Mouse (Mus musculus) T-helper 17 cell (primary cell): ENCODE measurements around the gene Ubl4b.

Experiments
- in situ Hi-C, 2 experiments: fragments of 300-600 bp; cut with MboI, MseI; formaldehyde crosslinking; loops; 1 replicate in 1 of 2; 2 replicates in 1 of 2; pipeline ENCODE4 v1.15.1; 2025; ENCODE audit warnings: high pct_unique_total_duplicates in 2 of 2

The Ubl4b gene

DNA sequence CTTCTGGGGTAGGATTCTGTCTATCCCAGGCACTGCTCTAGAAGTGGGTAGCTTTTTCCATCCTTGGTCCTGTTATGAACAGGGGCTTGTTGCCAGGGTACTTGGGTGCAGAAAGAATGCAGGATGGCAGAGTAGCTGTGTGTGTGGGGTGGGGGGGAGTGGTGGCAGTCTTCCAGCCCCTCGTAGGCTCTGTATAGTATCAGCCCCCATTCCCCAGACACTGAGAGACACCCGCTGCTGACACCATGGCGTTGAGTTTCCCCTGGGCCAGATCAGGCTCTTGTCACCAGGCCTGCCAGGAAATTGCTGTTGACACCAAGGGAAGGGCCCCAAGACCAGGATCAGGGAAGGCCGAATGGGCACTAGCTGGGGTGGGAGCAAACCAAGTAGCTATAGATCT, 13.8 kb upstream of the Ubl4b start:
- in situ Hi-C loops, result loop anchor here in 1 of 2 experiments (10.0 kb wide), 1 partner anchor 334 kb away; the partner anchor contains the start of genes A630076J17Rik and Prok1

GRCm38 (mm10) chr3:107567766-107568165, 12.9 kb upstream of the Ubl4b start:
- in situ Hi-C loops, result loop anchor here in 1 of 2 experiments (10.0 kb wide), 1 partner anchor 333 kb away; the partner anchor contains the start of genes A630076J17Rik and Prok1

DNA sequence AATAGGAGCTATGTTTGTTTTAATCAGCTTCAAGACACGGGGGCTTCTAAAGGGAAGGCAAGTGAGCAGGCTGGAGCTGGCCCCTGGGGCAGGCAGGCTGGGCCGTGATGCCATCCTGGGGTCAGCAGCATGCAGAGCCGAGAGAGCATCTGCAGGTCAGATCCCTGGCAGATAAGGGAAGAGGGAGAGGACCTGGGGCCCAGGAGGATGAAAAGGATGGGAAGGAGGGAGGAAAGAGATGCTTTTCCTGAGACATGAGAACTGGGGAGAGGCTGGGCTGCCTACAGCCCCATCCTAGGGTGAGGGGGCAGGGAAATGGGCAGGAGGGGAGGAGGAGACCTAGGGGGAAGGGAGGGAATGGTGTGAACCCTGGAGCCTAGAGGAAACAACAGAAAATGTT, 10.5 kb upstream of the Ubl4b start:
- in situ Hi-C loops, result loop anchor here in 1 of 2 experiments (10.0 kb wide), 1 partner anchor 331 kb away; the partner anchor contains the start of genes A630076J17Rik and Prok1

DNA sequence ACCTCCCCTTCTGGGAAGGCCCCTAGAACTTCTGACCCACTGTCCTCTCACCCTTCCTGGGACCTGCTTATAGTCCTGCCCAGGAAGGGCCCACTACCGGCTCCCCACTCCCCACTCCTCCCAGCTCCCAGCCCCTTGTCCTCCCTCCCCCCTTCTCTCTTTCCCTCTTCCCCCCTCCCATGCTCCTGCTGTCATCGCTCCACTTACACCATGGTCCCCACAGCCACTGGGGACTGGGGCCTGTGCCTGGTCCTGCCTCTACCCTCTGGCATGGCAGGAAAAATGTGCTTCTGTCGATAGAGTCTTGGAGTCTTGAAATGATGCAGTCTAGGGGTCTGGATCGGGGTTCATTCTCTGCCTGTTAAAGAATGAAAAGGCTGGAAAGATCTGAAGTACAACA, 9.0 kb upstream of the Ubl4b start:
- in situ Hi-C loops, result loop anchor here in 1 of 2 experiments (10.0 kb wide), 1 partner anchor 329 kb away; the partner anchor contains the start of genes A630076J17Rik and Prok1

DNA sequence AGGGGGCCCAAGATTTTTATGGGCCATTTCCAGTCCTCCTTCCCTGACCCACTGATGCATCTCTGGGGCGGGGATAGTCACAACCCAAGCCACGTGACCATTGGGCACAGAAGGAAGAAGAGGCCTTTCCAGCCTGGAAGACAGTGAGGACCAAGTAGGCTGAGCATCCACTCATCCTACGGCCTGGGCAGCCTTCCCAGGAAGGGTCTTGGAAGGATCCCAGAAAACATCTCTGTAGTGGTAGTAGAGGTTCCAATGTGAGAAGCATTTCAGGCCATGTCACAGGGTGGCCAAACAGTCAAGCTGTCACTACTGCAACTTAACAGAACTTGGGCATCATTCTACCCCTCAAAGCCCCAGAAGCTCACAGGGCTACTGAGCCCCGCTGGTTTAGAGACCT, 7.7 kb upstream of the Ubl4b start:
- in situ Hi-C loops, result loop anchor here in 1 of 2 experiments (10.0 kb wide), 1 partner anchor 328 kb away; the partner anchor contains the start of genes A630076J17Rik and Prok1

GRCm38 (mm10) chr3:107562104-107562503, 7.2 kb upstream of the Ubl4b start:
- in situ Hi-C loops, result loop anchor here in 1 of 2 experiments (10.0 kb wide), 1 partner anchor 327 kb away; the partner anchor contains the start of genes A630076J17Rik and Prok1

DNA sequence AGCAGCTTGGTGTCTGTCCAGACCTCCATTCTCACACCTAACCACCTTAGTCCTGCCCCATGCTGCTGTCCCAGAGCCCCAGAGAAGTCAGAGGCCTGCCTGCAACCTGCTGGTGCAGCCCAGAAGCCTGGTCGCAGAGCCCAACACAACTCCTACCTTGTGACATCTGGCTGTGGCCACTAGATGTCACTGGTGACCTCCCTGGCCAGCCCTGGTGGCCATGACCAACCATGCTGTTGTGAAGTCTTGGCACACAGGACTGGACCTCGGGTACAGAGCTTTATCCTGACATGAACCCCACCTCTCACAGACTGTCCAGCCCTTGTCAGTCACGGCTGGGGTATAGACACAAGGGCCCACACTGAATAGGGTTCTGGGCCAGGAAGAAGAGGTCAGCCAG, 4.3 kb upstream of the Ubl4b start:
- in situ Hi-C loops, result no loop called here

- in situ Hi-C loops, result no loop called here
Observed at GRCm38 (mm10) chr3:107558740-107559139, 3.9 kb upstream of the Ubl4b start.

DNA sequence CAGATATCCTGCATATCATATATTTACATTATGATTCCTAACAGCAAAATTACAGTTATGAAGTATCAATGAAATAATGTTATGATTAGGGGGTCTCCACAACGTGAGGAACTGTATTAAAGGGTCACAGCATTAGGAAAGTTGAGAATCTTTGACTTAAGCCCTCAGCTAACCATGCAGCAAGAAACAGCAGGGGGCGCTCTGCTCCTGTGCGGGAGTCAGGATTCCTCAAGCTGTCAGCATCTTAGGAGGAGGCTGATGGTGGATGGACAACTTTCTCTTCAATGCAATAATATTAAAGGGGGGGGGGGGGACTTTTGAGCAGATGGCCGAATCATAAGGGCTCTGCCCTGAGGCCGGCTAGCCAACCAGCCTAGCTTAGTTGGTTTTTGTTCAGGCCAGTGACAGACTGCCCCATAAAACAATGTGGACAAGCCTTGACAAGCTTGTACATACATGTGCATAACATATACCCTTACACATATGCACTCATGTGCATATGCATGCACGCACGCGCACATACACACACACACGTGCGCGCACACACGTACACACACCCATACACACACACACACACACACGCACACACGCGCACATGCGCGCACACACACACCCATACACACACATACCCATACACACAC, 4.3 kb downstream of the Ubl4b start:
- in situ Hi-C loops, result no loop called here

DNA sequence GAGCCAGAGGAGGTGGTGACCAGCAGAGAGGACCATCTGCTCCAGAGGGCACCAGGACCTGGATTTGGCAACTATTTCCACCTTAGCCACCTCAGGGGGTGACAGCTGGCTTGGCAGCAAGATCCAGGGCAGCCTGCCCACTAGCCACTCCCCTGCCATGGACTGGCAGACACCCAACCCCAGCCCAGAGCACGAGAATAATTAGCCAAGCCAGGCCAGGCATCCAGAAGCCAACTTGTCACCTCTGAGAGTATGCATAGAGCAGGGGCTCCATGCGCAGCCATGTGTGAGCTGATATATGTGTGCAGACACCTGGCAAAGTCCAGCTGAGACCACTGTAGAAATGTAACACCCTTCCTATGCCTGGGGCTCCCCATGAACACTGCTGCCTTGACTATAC, 7.9 kb downstream of the Ubl4b start:
- in situ Hi-C loops, result no loop called here

DNA sequence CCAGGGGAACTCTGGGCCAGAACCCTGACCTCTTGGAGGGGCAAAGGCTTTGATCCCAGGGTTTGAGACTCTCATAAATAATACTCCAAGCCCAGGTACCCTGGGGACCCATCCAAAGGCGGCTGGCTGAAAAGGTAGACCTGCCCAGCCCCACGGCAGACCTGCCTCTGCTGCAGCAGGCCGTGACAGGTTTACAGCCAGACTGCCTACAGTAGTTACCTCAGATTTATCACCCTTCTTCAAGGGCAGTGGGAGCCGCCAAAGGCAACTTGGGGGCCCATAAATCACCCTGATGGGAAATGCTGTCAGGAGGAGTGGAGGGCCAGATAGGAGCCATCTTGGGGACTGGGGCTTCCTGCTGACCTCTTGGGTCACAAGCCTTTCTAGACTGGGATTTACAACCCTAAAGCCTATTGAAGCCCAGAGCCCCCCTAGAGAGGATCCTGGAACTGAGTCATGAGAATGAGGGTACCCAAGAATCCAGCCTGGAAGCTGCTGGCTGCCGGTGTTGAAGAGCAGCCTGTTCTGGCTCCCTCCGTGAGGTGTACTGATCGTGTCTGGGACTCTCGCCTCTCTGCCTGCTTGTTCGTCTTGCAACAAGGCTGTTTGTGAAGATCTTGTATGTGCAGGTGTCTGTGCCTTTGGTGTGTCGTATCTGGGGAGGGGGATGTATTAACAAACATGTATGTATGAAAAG, 9.0 kb downstream of the Ubl4b start:
- in situ Hi-C loops, result no loop called here

DNA sequence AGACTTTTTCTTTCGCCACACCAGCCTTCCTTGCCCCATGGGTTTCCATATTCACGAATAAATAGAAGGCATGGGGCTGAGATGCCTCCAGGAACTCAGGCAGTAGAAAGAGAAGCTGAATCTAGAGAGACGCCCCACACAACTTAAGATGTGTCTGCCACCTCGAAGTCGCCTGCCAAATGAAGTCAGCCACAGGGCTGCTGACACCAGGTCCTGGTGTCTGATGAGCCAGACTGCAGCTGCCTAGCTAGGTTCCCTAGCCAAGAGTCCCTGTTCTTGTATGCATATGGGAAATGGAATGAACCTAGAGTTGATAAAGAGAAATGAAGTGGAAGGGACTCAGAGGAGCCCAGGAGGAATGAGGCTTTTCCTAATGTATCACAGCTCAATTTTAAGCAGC, 9.6 kb downstream of the Ubl4b start:
- in situ Hi-C loops, result no loop called here

DNA sequence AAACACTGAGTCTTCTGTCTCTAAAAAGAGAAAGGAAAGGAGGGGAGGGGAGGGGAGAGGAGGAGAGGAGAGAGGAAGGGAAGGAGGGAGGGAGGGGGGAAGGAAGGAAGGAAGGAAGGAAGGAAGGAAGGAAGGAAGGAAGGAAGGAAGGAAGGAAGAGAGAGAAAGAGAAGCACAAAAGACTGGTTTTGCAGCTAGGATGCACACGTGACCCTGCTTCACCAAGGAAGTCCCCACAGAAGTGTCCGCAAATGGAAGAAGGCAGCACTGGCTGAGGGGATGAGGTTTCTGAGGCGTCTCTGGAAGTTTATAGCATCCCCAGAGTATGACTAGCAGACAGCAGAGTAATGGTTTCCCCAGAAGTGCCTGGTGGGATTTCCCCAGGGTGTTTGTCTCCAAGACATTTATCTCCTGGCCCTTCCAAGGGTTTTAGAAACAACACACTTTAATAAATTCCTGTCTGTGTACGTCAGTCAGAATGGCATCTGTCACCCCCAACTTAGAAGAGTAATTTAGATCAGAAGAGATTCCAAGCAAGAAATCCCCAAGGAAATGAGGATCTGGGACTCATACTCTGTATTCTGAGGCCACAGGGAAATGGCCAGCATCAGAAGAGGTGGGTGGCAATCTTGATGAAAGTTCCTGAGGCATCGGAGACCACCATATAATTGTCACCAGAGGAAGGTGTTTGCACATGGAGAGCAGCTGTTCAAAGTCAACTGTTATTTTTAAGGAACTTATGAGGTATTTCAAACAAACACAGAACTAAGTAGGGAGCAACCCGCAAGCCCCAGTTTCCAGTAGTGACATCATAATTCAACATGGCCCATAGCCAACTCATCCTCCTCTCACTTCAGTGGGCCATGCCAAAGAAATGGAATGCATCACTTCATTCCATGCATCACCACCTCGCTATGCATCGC, 11.5 kb downstream of the Ubl4b start:
- in situ Hi-C loops, result no loop called here

DNA sequence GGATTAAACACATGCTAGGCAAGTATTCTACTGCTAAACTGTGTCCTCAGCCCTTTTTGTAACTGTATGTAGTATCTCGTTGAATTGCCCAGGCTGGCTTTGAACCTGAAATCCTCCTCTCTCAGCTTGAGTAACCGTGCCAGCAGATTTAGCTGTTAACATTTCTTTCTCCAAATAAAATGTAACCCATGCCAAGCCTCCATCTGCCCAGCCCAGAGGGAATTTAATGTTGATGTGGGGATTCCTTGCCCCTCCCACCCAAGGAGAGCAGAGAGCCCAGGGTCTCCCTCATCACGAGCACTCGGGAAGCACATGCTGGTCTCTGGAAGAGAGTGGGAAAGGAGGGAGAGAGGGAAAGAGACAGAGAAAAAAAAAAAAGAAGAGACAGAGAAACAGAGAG, 12.3 kb downstream of the Ubl4b start:
- in situ Hi-C loops, result no loop called here

GRCm38 (mm10) chr3:107537504-107537889, 17.4 kb downstream of the Ubl4b start:
- in situ Hi-C loops, result no loop called here

GRCm38 (mm10) chr3:107536810-107537503, 17.9 kb downstream of the Ubl4b start:
- in situ Hi-C loops, result no loop called here

GRCm38 (mm10) chr3:107534951-107535350, 19.9 kb downstream of the Ubl4b start:
- in situ Hi-C loops, result no loop called here

- in situ Hi-C loops, result no loop called here
Observed at GRCm38 (mm10) chr3:107533532-107533931, 21.3 kb downstream of the Ubl4b start.

GRCm38 (mm10) chr3:107530581-107530980, 24.3 kb downstream of the Ubl4b start:
- in situ Hi-C loops, result no loop called here

DNA sequence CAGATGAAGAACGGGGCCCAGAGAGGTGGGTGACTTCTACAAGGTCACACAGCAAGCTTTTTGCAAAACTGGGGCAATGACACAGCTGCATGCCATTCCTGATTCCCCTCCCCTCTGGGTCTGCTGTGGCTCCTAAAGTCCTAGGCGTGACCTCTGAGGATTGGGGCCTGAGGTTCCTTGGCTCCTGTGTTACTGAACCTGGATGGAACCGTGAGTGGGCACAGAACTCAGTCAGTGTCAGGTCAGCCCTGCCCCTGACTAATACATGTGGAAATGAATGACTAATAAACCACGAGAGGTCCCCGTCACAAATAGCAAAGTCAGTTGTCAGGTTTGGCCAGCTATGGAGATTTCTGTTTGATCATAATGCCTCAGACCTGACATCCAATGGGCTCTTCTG, 25.7 kb downstream of the Ubl4b start:
- in situ Hi-C loops, result no loop called here
